20 mouse cellular contexts compared by ENCODE assay signal in the genomic region with DNA sequence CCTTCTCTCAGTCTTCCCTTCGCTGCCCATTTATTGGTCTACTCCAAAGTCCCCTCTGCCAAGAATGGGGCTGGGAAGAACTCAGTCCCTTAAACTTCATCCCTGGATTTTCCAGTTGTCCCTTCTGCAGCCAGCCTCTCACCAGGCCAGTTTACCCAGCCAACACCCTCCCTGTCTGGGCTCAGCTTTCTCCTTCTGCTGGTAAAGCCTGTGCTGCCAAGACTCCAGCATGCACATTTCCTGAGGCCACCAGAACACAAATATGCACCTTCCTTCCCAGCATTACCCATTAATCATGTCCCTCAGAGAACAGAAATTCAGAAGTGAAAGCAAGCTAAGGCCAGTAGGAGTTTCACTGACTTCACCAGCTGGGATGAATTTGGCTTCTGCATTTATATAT.
DNase-seq lines count a peak whose midpoint lies in the region; TF ChIP-seq lines count a peak whose summit lies in the region.
"Had no signal": no experiment of that assay in that cellular context is flagged by ENCODE, and none has a peak within 500 bp of the region (broad histone marks: within the 10 kb centered on the region; RNA-seq: fewer than 3 reads in every experiment).

No protein-coding gene starts in this region.

- H3K4me1 ChIP-seq in heart, adult 2 months (ENCODE audit: control insufficient read depth, insufficient read depth, low read length): no peaks in the 10 kb centered on the region
- H3K4me1 ChIP-seq: embryonic facial prominence, embryonic 15.5 days; forebrain, embryonic 10.5 days; limb, embryonic 12.5 days; liver, embryonic 15.5 days; midbrain, embryonic 12.5 days had no signal

- no peak for TF ChIP-seq EP300 in heart, adult 2 months (IDR thresholded peaks at IDR 0.05; ENCODE audit: insufficient read depth, low read depth, low read length)

- TF ChIP-seq POLR2A in heart, adult 2 months (IDR thresholded peaks at IDR 0.05; ENCODE audit: insufficient read depth, low read depth, low read length): no peak

- H3K9ac ChIP-seq in heart, adult 2 months (ENCODE audit: low read depth, low read length): no peak overlapping the region
- H3K9ac ChIP-seq: embryonic facial prominence, embryonic 15.5 days; forebrain, postnatal 0 days; limb, embryonic 12.5 days; liver, embryonic 15.5 days; midbrain, embryonic 12.5 days had no signal

- intact Hi-C loops in left cerebral cortex, postnatal 4 days (cut with DNase I): no loop called here
- intact Hi-C loops in left cerebral cortex, adult 2 months (cut with DNase I): no loop called here
- intact Hi-C loops in heart, adult 2 months (cut with DNase I): no loop called here

- no peaks in the 10 kb centered on the region for H3K79me2 ChIP-seq in heart, adult 2 months (replicated peaks; ENCODE audit: control insufficient read depth, insufficient read depth, low read length)

- TF ChIP-seq CTCF in left cerebral cortex, adult 2 months (IDR thresholded peaks at IDR 0.05): no peak
- no peak for TF ChIP-seq CTCF in heart, adult 2 months (IDR thresholded peaks at IDR 0.05)

- no peaks in the 10 kb centered on the region for H3K27me3 ChIP-seq in heart, adult 2 months (ENCODE audit: control insufficient read depth, insufficient read depth, low read length)
- H3K27me3 ChIP-seq: embryonic facial prominence, embryonic 15.5 days; limb, embryonic 12.5 days; liver, embryonic 15.5 days; midbrain, embryonic 12.5 days had no signal

- DNase-seq in embryo, embryonic 10.5 days (ENCODE audit: low spot score): peak; percentile 2
- no peak for DNase-seq in embryo, embryonic 11 days
- DNase-seq in left cerebral cortex, postnatal 4 days: peak; percentile 3
- no peak for DNase-seq in left cerebral cortex, adult 2 months (ENCODE audit: extremely low spot score in 1 of 2, low spot score in 2 of 2)
- DNase-seq in cerebellum, adult 9-11 months: peak; percentile 51
- peak; percentile 8 for DNase-seq in skeletal muscle tissue, adult 2 months (ENCODE audit: low read depth, low spot score)
- DNase-seq in heart, adult 2 months: no peak
- no peak for DNase-seq in spleen, postnatal 36 days (ENCODE audit: low spot score in 2 of 2)
- DNase-seq: adrenal gland, postnatal 14 days; forebrain, postnatal 0 days; heart, adult 18-20 months; heart, postnatal 36 days; kidney, adult 9 months; kidney, postnatal 36 days had no signal

- H3K36me3 ChIP-seq in heart, adult 2 months (ENCODE audit: control insufficient read depth, insufficient read depth, low read length): no peaks in the 10 kb centered on the region
- H3K36me3 ChIP-seq: embryonic facial prominence, embryonic 15.5 days; forebrain, embryonic 10.5 days; limb, embryonic 12.5 days; liver, embryonic 15.5 days; midbrain, embryonic 12.5 days had no signal

- no peak overlapping the region for H3K27ac ChIP-seq in left cerebral cortex, adult 2 months
- no peak overlapping the region for H3K27ac ChIP-seq in heart, adult 2 months
- H3K27ac ChIP-seq: embryonic facial prominence, embryonic 15.5 days; forebrain, embryonic 10.5 days; limb, embryonic 12.5 days; liver, embryonic 15.5 days; macrophage; midbrain, embryonic 12.5 days had no signal

- H3K4me3 ChIP-seq in left cerebral cortex, adult 2 months: no peak overlapping the region
- no peak overlapping the region for H3K4me3 ChIP-seq in heart, adult 2 months
- H3K4me3 ChIP-seq: embryonic facial prominence, embryonic 15.5 days; forebrain, embryonic 10.5 days; limb, embryonic 12.5 days; liver, embryonic 15.5 days; midbrain, embryonic 12.5 days had no signal

- WGBS in heart, adult 2 months: 77% methylated on average over 1 of the region's 1 CpGs

Comparison
In these comparisons a context has a peak if more than half of its experiments do, and no peak if none do; other contexts are left out.
1. DNase-seq: peak in embryo, embryonic 10.5 days (single experiment), left cerebral cortex, postnatal 4 days (single experiment), cerebellum, adult 9-11 months (single experiment) and skeletal muscle tissue, adult 2 months (single experiment); none in embryo, embryonic 11 days (single experiment), left cerebral cortex, adult 2 months (0 of 2), heart, adult 2 months (0 of 2) and spleen, postnatal 36 days (0 of 2).